ENCODE assay signal across 14 mouse cellular contexts in the genomic region with DNA sequence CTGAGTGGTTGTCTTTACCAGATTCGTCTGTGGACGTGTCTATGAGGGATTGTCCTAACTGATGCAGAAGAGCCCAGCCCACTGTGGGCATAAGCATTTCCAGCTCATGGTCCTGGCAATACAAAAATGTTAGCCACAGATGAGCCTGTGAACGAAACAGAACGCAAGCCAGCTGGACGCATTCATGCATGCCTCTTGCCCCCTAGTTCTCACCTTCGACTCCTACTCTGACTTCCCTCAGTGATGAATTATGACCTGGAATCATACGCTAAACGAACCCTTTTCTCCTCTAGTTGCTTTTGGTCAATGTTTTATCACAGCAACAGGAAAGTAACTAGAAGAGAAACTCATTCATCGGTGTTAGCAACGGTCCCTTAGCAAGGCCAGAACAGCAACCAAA.
"Had no signal": no experiment of that assay in that cellular context is flagged by ENCODE, and none has a peak within 500 bp of the region (broad histone marks: within the 10 kb centered on the region; RNA-seq: fewer than 3 reads in every experiment).

No protein-coding gene starts in this region.

- H3K4me3 ChIP-seq: limb, embryonic 12.5 days; limb, embryonic 15.5 days had no signal

- ATAC-seq: liver, postnatal 0 days; lung, postnatal 0 days had no signal

- H3K36me3 ChIP-seq: limb, embryonic 12.5 days; limb, embryonic 15.5 days had no signal

- H3K9me3 ChIP-seq: limb, embryonic 12.5 days; limb, embryonic 15.5 days had no signal

- H3K4me2 ChIP-seq: limb, embryonic 12.5 days; limb, embryonic 15.5 days; liver, embryonic 11.5 days; lung, embryonic 14.5 days had no signal

- H3K27me3 ChIP-seq: limb, embryonic 12.5 days; limb, embryonic 15.5 days had no signal

- H3K9ac ChIP-seq: limb, embryonic 12.5 days; limb, embryonic 15.5 days; liver, embryonic 14.5 days; liver, postnatal 0 days; lung, embryonic 14.5 days had no signal

- DNase-seq: kidney, adult 11 months; kidney, postnatal 4 days; left cerebral cortex, postnatal 4 days; liver, postnatal 0 days; lung, embryonic 14.5 days; midbrain, embryonic 14.5 days; thymus, adult 18-20 months; thymus, postnatal 36 days had no signal

- H3K27ac ChIP-seq: limb, embryonic 12.5 days; limb, embryonic 15.5 days; liver, embryonic 14.5 days; macrophage had no signal
